Mouse (Mus musculus) embryonic facial prominence, embryonic 15.5 days (tissue): ENCODE data around the gene Zfp579. TPM values are rescaled to one million over a fixed set of nuclear protein-coding genes. Genes with fewer than 3 reads are reported as not detected.

Experiments used
- ATAC-seq: fragments of 200-750 bp; cut with Nextera tagmentation; 2 replicates; pipeline ENCODE4 v1.8.0; 2017; ENCODE audit warnings: low read depth, moderate TSS enrichment; ENCODE audit not compliant: insufficient number of reproducible peaks, low FRiP score, low TSS enrichment
- H3K27ac ChIP-seq: fragments of 300-500 bp; sonication (generic); replicated peaks from 2 replicates; pipeline ENCODE4 v1.5.1; 2015; ENCODE audit warnings: mild to moderate bottlenecking, inconsistent platforms
- H3K27me3 ChIP-seq: fragments of 300-500 bp; sonication (generic); 2 replicates; pipeline ENCODE4 v1.6.1; 2015; ENCODE audit warnings: inconsistent platforms
- H3K36me3 ChIP-seq: fragments of 300-500 bp; sonication (generic); 2 replicates; pipeline ENCODE4 v1.6.1; 2015; ENCODE audit warnings: mild to moderate bottlenecking, inconsistent platforms
- H3K4me1 ChIP-seq: fragments of 300-500 bp; sonication (generic); 2 replicates; pipeline ENCODE4 v1.6.1; 2015; ENCODE audit warnings: inconsistent platforms
- H3K4me2 ChIP-seq: fragments of 300-500 bp; sonication (generic); replicated peaks from 2 replicates; pipeline ENCODE4 v1.6.1; 2015; ENCODE audit warnings: mild to moderate bottlenecking, inconsistent platforms
- H3K4me3 ChIP-seq: fragments of 300-500 bp; sonication (generic); replicated peaks from 2 replicates; pipeline ENCODE4 v1.5.1; 2015; ENCODE audit warnings: mild to moderate bottlenecking, inconsistent platforms
- H3K9ac ChIP-seq: fragments of 300-500 bp; sonication (generic); 2 replicates; pipeline ENCODE4 v1.6.1; 2015; ENCODE audit warnings: inconsistent platforms
- H3K9me3 ChIP-seq: fragments of 300-500 bp; sonication (generic); replicated peaks from 2 replicates; pipeline ENCODE4 v1.6.1; 2016; ENCODE audit warnings: inconsistent platforms
- WGBS: fragments of 180-500 bp; shearing (Covaris S2); methylation state at CpG from one replicate; pipeline ENCODE4 v1.1.7; 2015; 5-methylcytosine and 5-hydroxymethylcytosine counted together
- polyA plus RNA-seq: library from polyadenylated mRNA; unstranded; fragments of >200 nt; fragmentation: Nextera tagmentation; extraction: Ambion mirVana; gene quantifications from 2 replicates; pipeline ENCODE4 v1.2.1, GENCODE M21; 2015

The Zfp579 gene
- polyA plus RNA-seq, 1 experiment from 2014 or later: 35.0 TPM

- Histone ChIP-seq H3K4me2 (no peak overlapping the region), H3K27ac (no peak overlapping the region), H3K4me1 (0 out of 2 replicates have a peak, but pooled peaks cover 10% of the 10 kb centered on the region), H3K9ac (no peak overlapping the region), H3K36me3 (no peaks in the 10 kb centered on the region), H3K27me3 (no peaks in the 10 kb centered on the region), H3K4me3 (no peak overlapping the region), H3K9me3 (no peaks in the 10 kb centered on the region)
- no peak for ATAC-seq
- WGBS: 80% methylated on average over 4 of the region's 4 CpGs
These were observed 61.6 kb downstream of the Zfp579 start for GRCm38 (mm10) chr7:4934160-4934914.

Other genes starting within 250 kb of the Zfp579 start
- 49.9 and 64.2 TPM in 2 replicates for gene Cox6b2, start 243.1 kb downstream of the Zfp579 start, polyA plus RNA-seq
- gene Fam71e2, start 224.9 kb downstream of the Zfp579 start, polyA plus RNA-seq: not detected in 2 replicates
- 0.36 and 0.37 TPM in 2 replicates for gene Il11, start 213.3 kb downstream of the Zfp579 start, polyA plus RNA-seq
- gene Tmem190, start 213.2 kb downstream of the Zfp579 start, polyA plus RNA-seq: 0.75 and 1.1 TPM in 2 replicates
- 11.4 and 11.8 TPM in 2 replicates for gene Tmem238, start 206.5 kb downstream of the Zfp579 start, polyA plus RNA-seq
- 397 and 411 TPM in 2 replicates for gene Rpl28, start 203.3 kb downstream of the Zfp579 start, polyA plus RNA-seq
- gene Ube2s, start 183.6 kb downstream of the Zfp579 start, polyA plus RNA-seq: 348 and 351 TPM in 2 replicates
- 0.43 and 0.99 TPM in 2 replicates for gene Shisa7, start 151.5 kb downstream of the Zfp579 start, polyA plus RNA-seq
- 11.3 and 13.1 TPM in 2 replicates for gene Isoc2b, start 125.9 kb downstream of the Zfp579 start, polyA plus RNA-seq
- 0.95 and 1.2 TPM in 2 replicates for gene Isoc2a, start 119.0 kb downstream of the Zfp579 start, polyA plus RNA-seq
- not detected in 2 replicates for gene Gm36210, start 89.6 kb downstream of the Zfp579 start, polyA plus RNA-seq
- 4.1 and 4.9 TPM in 2 replicates for gene Zfp628, start 80.9 kb downstream of the Zfp579 start, polyA plus RNA-seq
- gene Nat14, start 74.1 kb downstream of the Zfp579 start, polyA plus RNA-seq: 5.1 and 5.5 TPM in 2 replicates
- 4.7 and 5.5 TPM in 2 replicates for gene Ssc5d, start 70.4 kb downstream of the Zfp579 start, polyA plus RNA-seq
- 0.32 and 1.1 TPM in 2 replicates for gene Sbk2, start 31.8 kb downstream of the Zfp579 start, polyA plus RNA-seq
- gene Sbk3, start 25.0 kb downstream of the Zfp579 start, polyA plus RNA-seq: 0.05 and 0.25 TPM in 2 replicates
- 15.2 and 15.8 TPM in 2 replicates for gene Zfp524, start 18.3 kb upstream of the Zfp579 start, polyA plus RNA-seq
- 43.9 and 46.2 TPM in 2 replicates for gene Fiz1, start 18.5 kb upstream of the Zfp579 start, polyA plus RNA-seq
- 1.2 TPM in 1 of 2 replicates, not detected in the other for gene Gm44973, start 19.3 kb upstream of the Zfp579 start, polyA plus RNA-seq
- gene Zfp865, start 24.2 kb upstream of the Zfp579 start, polyA plus RNA-seq: 8.0 and 9.0 TPM in 2 replicates
- 35.4 and 37.8 TPM in 2 replicates for gene Ccdc106, start 24.4 kb upstream of the Zfp579 start, polyA plus RNA-seq
- gene 4632433K11Rik, start 38.0 kb upstream of the Zfp579 start, polyA plus RNA-seq: not detected in 2 replicates
- 6.7 and 7.5 TPM in 2 replicates for gene Zfp784, start 42.3 kb upstream of the Zfp579 start, polyA plus RNA-seq
- 36.8 and 43.1 TPM in 2 replicates for gene Zfp580, start 55.4 kb upstream of the Zfp579 start, polyA plus RNA-seq
- gene U2af2, start 66.0 kb upstream of the Zfp579 start, polyA plus RNA-seq: 116 and 124 TPM in 2 replicates
- 66.5 and 70.6 TPM in 2 replicates for gene Epn1, start 84.1 kb upstream of the Zfp579 start, polyA plus RNA-seq
- gene Rfpl4, start 120.8 kb upstream of the Zfp579 start, polyA plus RNA-seq: not detected in 2 replicates
- 0.60 and 0.80 TPM in 2 replicates for gene Rasl2-9, start 129.8 kb upstream of the Zfp579 start, polyA plus RNA-seq
- not detected in 2 replicates for gene Vmn1r55, start 153.5 kb upstream of the Zfp579 start, polyA plus RNA-seq
- not detected in 2 replicates for gene Vmn1r56, start 200.6 kb upstream of the Zfp579 start, polyA plus RNA-seq
- not detected in 2 replicates for gene Vmn1r57, start 222.3 kb upstream of the Zfp579 start, polyA plus RNA-seq